ENCODE assay signal across 10 mouse cellular contexts in genomic region chr16:92883821-92884272, GRCm38 (mm10). TPM values are rescaled to one million over a fixed set of nuclear protein-coding genes. Genes with fewer than 3 reads are reported as not detected.
DNase-seq lines count a peak whose midpoint lies in the region; ATAC-seq and TF ChIP-seq lines count a peak whose summit lies in the region.
"Had no signal": no experiment of that assay in that cellular context is flagged by ENCODE, and none has a peak within 500 bp of the region (broad histone marks: within the 10 kb centered on the region; RNA-seq: fewer than 3 reads in every experiment).

No protein-coding gene starts in this region.

- TF ChIP-seq CTCF in forebrain, postnatal 0 days (IDR thresholded peaks at IDR 0.05; ENCODE audit: low read depth), result no peak
- TF ChIP-seq CTCF in MEL (IDR thresholded peaks at IDR 0.05 in 2 of 3, conservative IDR thresholded peaks at IDR 0.05 in 1 of 3; ENCODE audit: control insufficient read depth in 1 of 3, insufficient read depth in 1 of 3, low read depth in 2 of 3, low read length in 3 of 3, poor library complexity in 1 of 3, severe bottlenecking in 1 of 3), result no peak

- 70% methylated on average over 12 of the region's 12 CpGs for WGBS in forebrain, embryonic 10.5 days
- WGBS in forebrain, postnatal 0 days, result 83% methylated on average over 12 of the region's 12 CpGs
- WGBS in liver, embryonic 15.5 days (ENCODE audit: insufficient replicate concordance), result 7% methylated on average over 12 of the region's 12 CpGs
- 75% methylated on average over 12 of the region's 12 CpGs for WGBS in midbrain, embryonic 14.5 days

- ATAC-seq in forebrain, postnatal 0 days, result no peak
- ATAC-seq in granulocyte monocyte progenitor cell, adult 5-6 weeks (replicated peaks; ENCODE audit: poor library complexity, severe bottlenecking), result peak; percentile 66
- peak; percentile 97 for ATAC-seq in liver, embryonic 15.5 days (ENCODE audit: insufficient read depth)
- ATAC-seq in midbrain, embryonic 14.5 days (ENCODE audit: low FRiP score, low TSS enrichment), result no peak
- ATAC-seq: inflammation-experienced regulatory T-cells, adult 6 months had no signal

- H3K36me3 ChIP-seq in forebrain, embryonic 10.5 days (replicated peaks), result no peaks in the 10 kb centered on the region
- H3K36me3 ChIP-seq in forebrain, postnatal 0 days (ENCODE audit: insufficient read depth), result no peaks in the 10 kb centered on the region
- H3K36me3 ChIP-seq in MEL (ENCODE audit: control insufficient read depth in 1 of 2, insufficient read depth in 2 of 2, low read length in 2 of 2), result peaks cover 0 to 15% of the 10 kb centered on the region in 2 experiments; a peak in 2 of 4 replicates
- no peaks in the 10 kb centered on the region for H3K36me3 ChIP-seq in liver, embryonic 15.5 days (replicated peaks)
- H3K36me3 ChIP-seq in midbrain, embryonic 14.5 days (ENCODE audit: control insufficient read depth, insufficient read depth, low read length), result no peaks in the 10 kb centered on the region

- no peak overlapping the region for H3K4me3 ChIP-seq in forebrain, embryonic 10.5 days
- no peak overlapping the region for H3K4me3 ChIP-seq in forebrain, postnatal 0 days (ENCODE audit: low read depth, low read length)
- peak overlapping the region in 1 of 2 experiments; percentile 43; a peak in 2 of 4 replicates for H3K4me3 ChIP-seq in MEL (ENCODE audit: control insufficient read depth in 1 of 2, insufficient read depth in 1 of 2, low read depth in 2 of 2, low read length in 2 of 2)
- peak overlapping the region; percentile 4; the same call in 1 of the 2 replicates for H3K4me3 ChIP-seq in liver, embryonic 15.5 days (replicated peaks)
- no peak overlapping the region for H3K4me3 ChIP-seq in midbrain, embryonic 14.5 days (replicated peaks; ENCODE audit: low read depth, low read length)
- H3K4me3 ChIP-seq: myocyte had no signal

- DNase-seq in forebrain, embryonic 10.5 days (ENCODE audit: extremely low spot score, low spot score), result peak; percentile 29
- no peak for DNase-seq in forebrain, postnatal 0 days
- peak; percentile 66 for DNase-seq in MEL (ENCODE audit: low read depth, low spot score)
- DNase-seq in midbrain, embryonic 14.5 days, result no peak
- no peak for DNase-seq in urinary bladder, postnatal 14 days (ENCODE audit: low spot score)
- DNase-seq in urinary bladder, postnatal 25 days (ENCODE audit: low spot score), result no peak

- H3K4me1 ChIP-seq in forebrain, embryonic 10.5 days, result peaks cover 9% of the 10 kb centered on the region; the same call in 1 of the 2 replicates
- H3K4me1 ChIP-seq in forebrain, postnatal 0 days (ENCODE audit: insufficient read depth), result no peaks in the 10 kb centered on the region
- peaks cover 2 to 16% of the 10 kb centered on the region in 2 experiments for H3K4me1 ChIP-seq in MEL (ENCODE audit: control insufficient read depth in 1 of 2, insufficient read depth in 2 of 2, low read length in 2 of 2)
- H3K4me1 ChIP-seq in liver, embryonic 15.5 days (replicated peaks), result peaks cover 26% of the 10 kb centered on the region
- H3K4me1 ChIP-seq in midbrain, embryonic 14.5 days (ENCODE audit: control insufficient read depth, insufficient read depth, low read length), result no peaks in the 10 kb centered on the region

- H3K9ac ChIP-seq in forebrain, postnatal 0 days, result no peak overlapping the region
- H3K9ac ChIP-seq in MEL (ENCODE audit: control insufficient read depth, low read depth, low read length, poor library complexity, severe bottlenecking), result peak overlapping the region; percentile 36
- 0 out of 2 replicates have a peak overlapping the region, but pooled peaks have one; percentile 12 for H3K9ac ChIP-seq in liver, embryonic 15.5 days
- H3K9ac ChIP-seq in midbrain, embryonic 14.5 days (replicated peaks; ENCODE audit: low read length), result no peak overlapping the region

- TF ChIP-seq EP300 in MEL (IDR thresholded peaks at IDR 0.05; ENCODE audit: low read depth in 1 of 2, low read length in 2 of 2), result peak; percentile 46 to 77; a peak in 3 of 4 replicates

- no peak for TF ChIP-seq RAD21 in MEL (IDR thresholded peaks at IDR 0.05; ENCODE audit: low read depth, low read length)

- no peak overlapping the region for H3K4me2 ChIP-seq in forebrain, postnatal 0 days (ENCODE audit: low read depth)
- H3K4me2 ChIP-seq in liver, embryonic 15.5 days, result peak overlapping the region; percentile 62
- H3K4me2 ChIP-seq in midbrain, embryonic 14.5 days (ENCODE audit: low read length), result no peak overlapping the region

- TF ChIP-seq POLR2A in MEL (IDR thresholded peaks at IDR 0.05; ENCODE audit: control insufficient read depth in 1 of 2, insufficient read depth in 1 of 2, low read depth in 1 of 2, low read length in 2 of 2, poor library complexity in 1 of 2), result no peak

- no peaks in the 10 kb centered on the region for H3K79me2 ChIP-seq in MEL (ENCODE audit: control insufficient read depth, insufficient read depth, low read length, poor library complexity)

- no peaks in the 10 kb centered on the region for H3K9me3 ChIP-seq in forebrain, embryonic 10.5 days
- no peaks in the 10 kb centered on the region for H3K9me3 ChIP-seq in forebrain, postnatal 0 days (ENCODE audit: low read length)
- no peaks in the 10 kb centered on the region for H3K9me3 ChIP-seq in MEL (replicated peaks; ENCODE audit: insufficient read depth, low read length)
- H3K9me3 ChIP-seq in liver, embryonic 15.5 days (replicated peaks), result no peaks in the 10 kb centered on the region
- no peaks in the 10 kb centered on the region for H3K9me3 ChIP-seq in midbrain, embryonic 14.5 days (ENCODE audit: control insufficient read depth, low read length)

- peak overlapping the region; percentile 31 for H3K27ac ChIP-seq in forebrain, embryonic 10.5 days
- no peak overlapping the region for H3K27ac ChIP-seq in forebrain, postnatal 0 days (ENCODE audit: low read depth, low read length)
- peak overlapping the region; percentile 64 for H3K27ac ChIP-seq in MEL (ENCODE audit: control insufficient read depth, low read depth, low read length)
- peak overlapping the region; percentile 58 for H3K27ac ChIP-seq in liver, embryonic 15.5 days (replicated peaks)
- no peak overlapping the region for H3K27ac ChIP-seq in midbrain, embryonic 14.5 days (replicated peaks; ENCODE audit: low read depth, low read length)

- no peaks in the 10 kb centered on the region for H3K27me3 ChIP-seq in forebrain, embryonic 10.5 days (ENCODE audit: poor library complexity, severe bottlenecking)
- H3K27me3 ChIP-seq in forebrain, postnatal 0 days (ENCODE audit: insufficient read depth, low read length), result no peaks in the 10 kb centered on the region
- no peaks in the 10 kb centered on the region for H3K27me3 ChIP-seq in MEL (ENCODE audit: control insufficient read depth in 1 of 2, insufficient read depth in 2 of 2, low read length in 2 of 2)
- 0 out of 2 replicates have a peak, but pooled peaks cover 3% of the 10 kb centered on the region for H3K27me3 ChIP-seq in liver, embryonic 15.5 days
- H3K27me3 ChIP-seq in midbrain, embryonic 14.5 days (ENCODE audit: control insufficient read depth, insufficient read depth, low read length), result no peaks in the 10 kb centered on the region

TF ChIP-seq in MEL, 35 proteins besides CTCF, POLR2A, EP300 and RAD21:
- no peak; the same call in 1 of the 2 replicates for TF ChIP-seq ELF1 (IDR thresholded peaks at IDR 0.05; ENCODE audit: low read depth, low read length)
- TF ChIP-seq TAL1 (IDR thresholded peaks at IDR 0.05; ENCODE audit: low read length), result peak; percentile 89
- peak; percentile 79 for TF ChIP-seq GATA1 (IDR thresholded peaks at IDR 0.05; ENCODE audit: low read depth, low read length)
- TF ChIP-seq MAX (IDR thresholded peaks at IDR 0.05; ENCODE audit: low read length), result peak; percentile 48
- no peak for TF ChIP-seq SMC3 (IDR thresholded peaks at IDR 0.05; ENCODE audit: low read depth, low read length)
- TF ChIP-seq TCF12 (IDR thresholded peaks at IDR 0.05; ENCODE audit: low read depth, low read length), result peak; percentile 82
- TF ChIP-seq ETS1 (IDR thresholded peaks at IDR 0.05; ENCODE audit: low read depth, low read length), result peak; percentile 61
- no peak for TF ChIP-seq RCOR1 (IDR thresholded peaks at IDR 0.05; ENCODE audit: low read depth, low read length)
TF ChIP-seq in MEL: peak in this region for 5.

RNA-seq across cellular contexts. Expression of gene Runx1, which starts 57.9 kb away (rescaled TPM):
- polyA plus RNA-seq in forebrain, embryonic 10.5 days (2016; fragmentation: Nextera tagmentation; extraction: Ambion mirVana), result 1.4 and 2.3 TPM in 2 replicates
- total RNA-seq in forebrain, postnatal 0 days (2014; rRNA removed), result 0.85 and 1.2 TPM in 2 replicates
- 0.46 and 0.65 TPM in 2 replicates for polyA plus RNA-seq in forebrain, postnatal 0 days (2015; fragmentation: Nextera tagmentation; extraction: Ambion mirVana)
- 14.3 and 17.1 TPM in 2 replicates for total RNA-seq in MEL (2012; rRNA removed)
- polyA plus RNA-seq in MEL (2012; ENCODE audit: insufficient read depth in 1 of 2, insufficient read length in 2 of 2, low read depth in 1 of 2, low replicate concordance in 2 of 2, missing spikeins in 1 of 2), result 10 to 100 TPM in 1 of 2 experiments, not detected in 1; 23.5 TPM
- total RNA-seq in granulocyte monocyte progenitor cell, adult 5-6 weeks (2014; fragmentation: Nextera tagmentation), result 137 and 200 TPM in 2 replicates
- 38.6 and 66.4 TPM in 2 replicates for total RNA-seq in granulocyte monocyte progenitor cell, adult 5-6 weeks (2017)
- polyA plus RNA-seq in liver, embryonic 15.5 days (2015; fragmentation: Nextera tagmentation; extraction: Ambion mirVana), result 5.6 and 6.0 TPM in 2 replicates
- polyA plus RNA-seq in midbrain, embryonic 14.5 days (2014; fragmentation: Nextera tagmentation; extraction: Ambion mirVana), result 0.59 and 0.76 TPM in 2 replicates

Comparison
In these comparisons a context has a peak if more than half of its experiments do, and no peak if none do; other contexts are left out.
1. DNase-seq: peak in forebrain, embryonic 10.5 days (single experiment) and MEL (single experiment); none in forebrain, postnatal 0 days (single experiment), midbrain, embryonic 14.5 days (single experiment), urinary bladder, postnatal 14 days (single experiment) and urinary bladder, postnatal 25 days (single experiment).
2. H3K27ac ChIP-seq: peak in forebrain, embryonic 10.5 days (single experiment), MEL (single experiment) and liver, embryonic 15.5 days (single experiment); none in forebrain, postnatal 0 days (single experiment) and midbrain, embryonic 14.5 days (single experiment).
3. ATAC-seq: peak in granulocyte monocyte progenitor cell, adult 5-6 weeks (single experiment) and liver, embryonic 15.5 days (single experiment); none in forebrain, postnatal 0 days (single experiment) and midbrain, embryonic 14.5 days (single experiment).
4. H3K9ac ChIP-seq: peak in MEL (single experiment) and liver, embryonic 15.5 days (single experiment); none in forebrain, postnatal 0 days (single experiment) and midbrain, embryonic 14.5 days (single experiment).